Mouse (Mus musculus) hindlimb bud, embryonic 11.5 days (tissue): ENCODE results near the gene Thap7.
A peak's percentile ranks its signal among the peaks of the same experiment; 100 is the strongest.
"Not testable (repeated sequence)": the region's sequence is repeated elsewhere in the genome, so short reads cannot be mapped to it uniquely, and the experiment has no call there.

Experiments used
- DNase-seq: peaks from one replicate; pipeline ENCODE4 v3.0.0-alpha.2; 2012; ENCODE audit warnings: low read depth, low spot score; ENCODE audit errors: extremely low spot score

Gene Thap7

GRCm38 (mm10) chr16:17530640-17531288 is at the start of gene Thap7:
Thap7 (minus strand) TSS chr16:17531136.
- peak; percentile 89 for DNase-seq

- DNase-seq = no peak
Measured at GRCm38 (mm10) chr16:17576825-17577215, 45.9 kb upstream of the Thap7 start.

- DNase-seq = no peak
Measured at GRCm38 (mm10) chr16:17575870-17576824, 45.2 kb upstream of the Thap7 start.

GRCm38 (mm10) chr16:17566186-17566585 is 35.2 kb upstream of the Thap7 start:
- DNase-seq = no peak

- no peak for DNase-seq
Measured at GRCm38 (mm10) chr16:17564771-17565170, 33.8 kb upstream of the Thap7 start.

GRCm38 (mm10) chr16:17564221-17564620 is 33.3 kb upstream of the Thap7 start:
- no peak for DNase-seq

GRCm38 (mm10) chr16:17563580-17563979 is 32.6 kb upstream of the Thap7 start:
- DNase-seq = no peak

- no peak for DNase-seq
Measured at GRCm38 (mm10) chr16:17561751-17562208, 30.8 kb upstream of the Thap7 start, which contains the start of gene P2rx6. P2rx6 (plus strand) TSS chr16:17561885.

GRCm38 (mm10) chr16:17561128-17561750 is 30.3 kb upstream of the Thap7 start, which contains the start of gene Lrrc74b:
Lrrc74b (minus strand) TSS chr16:17561247.
- DNase-seq = peak; percentile 46

GRCm38 (mm10) chr16:17559396-17560027 is 28.6 kb upstream of the Thap7 start:
- no peak for DNase-seq

GRCm38 (mm10) chr16:17558811-17559210 is 27.9 kb upstream of the Thap7 start:
- DNase-seq = no peak

- DNase-seq = no peak
Measured at GRCm38 (mm10) chr16:17557947-17558480, 27.1 kb upstream of the Thap7 start.

GRCm38 (mm10) chr16:17556907-17557306 is 26.0 kb upstream of the Thap7 start:
- DNase-seq = no peak

- DNase-seq = no peak
Measured at GRCm38 (mm10) chr16:17556180-17556579, 25.2 kb upstream of the Thap7 start.

GRCm38 (mm10) chr16:17554702-17555101 is 23.8 kb upstream of the Thap7 start:
- DNase-seq = not testable (repeated sequence)

- DNase-seq = no peak
Measured at GRCm38 (mm10) chr16:17553910-17554685, 23.2 kb upstream of the Thap7 start.

GRCm38 (mm10) chr16:17552837-17553236 is 21.9 kb upstream of the Thap7 start:
- DNase-seq = no peak

- no peak for DNase-seq
Measured at GRCm38 (mm10) chr16:17542632-17543031, 11.7 kb upstream of the Thap7 start.

- no peak for DNase-seq
Measured at GRCm38 (mm10) chr16:17536584-17536983, 5.6 kb upstream of the Thap7 start.
